Mouse (Mus musculus) lung, postnatal 10 days (tissue): ENCODE data around the gene Slpi.

Experiments used
- DNase-seq: peaks from one replicate; pipeline ENCODE4 v3.0.0; 2021

Gene Slpi

GRCm38 (mm10) chr2:164419489-164419888, 30.6 kb upstream of the Slpi start:
- no peak for DNase-seq

GRCm38 (mm10) chr2:164418308-164418875, 29.5 kb upstream of the Slpi start:
- no peak for DNase-seq

- peak; percentile 62 for DNase-seq
Measured at GRCm38 (mm10) chr2:164417198-164417597, 28.3 kb upstream of the Slpi start.

- no peak for DNase-seq
Measured at GRCm38 (mm10) chr2:164414581-164414980, 25.7 kb upstream of the Slpi start.

- no peak for DNase-seq
Measured at GRCm38 (mm10) chr2:164414167-164414566, 25.3 kb upstream of the Slpi start.

- peak; percentile 81 for DNase-seq
Measured at GRCm38 (mm10) chr2:164407708-164408107, 18.8 kb upstream of the Slpi start.

GRCm38 (mm10) chr2:164405519-164405918, 16.6 kb upstream of the Slpi start:
- DNase-seq, result peak; percentile 47

- DNase-seq, result no peak
Measured at GRCm38 (mm10) chr2:164405060-164405459, 16.2 kb upstream of the Slpi start, which contains the start of gene Matn4. Matn4 (minus strand) TSS chr2:164405160.

GRCm38 (mm10) chr2:164404082-164404990, 15.4 kb upstream of the Slpi start:
- DNase-seq, result peak; percentile 86

GRCm38 (mm10) chr2:164403396-164404081, 14.6 kb upstream of the Slpi start:
- DNase-seq, result peak; percentile 64

- DNase-seq, result peak; percentile 87
Measured at GRCm38 (mm10) chr2:164402906-164403305, 14.0 kb upstream of the Slpi start, which contains the start of gene Rbpjl. Rbpjl (plus strand) TSS chr2:164403141.

GRCm38 (mm10) chr2:164396911-164397310, 8.0 kb upstream of the Slpi start:
- DNase-seq, result no peak

- DNase-seq, result no peak
Measured at GRCm38 (mm10) chr2:164396076-164396475, 7.2 kb upstream of the Slpi start.

- DNase-seq, result no peak
Measured at GRCm38 (mm10) chr2:164393126-164393525, 4.2 kb upstream of the Slpi start.

GRCm38 (mm10) chr2:164389499-164389898, 604 bp upstream of the Slpi start:
- peak; percentile 91 for DNase-seq

GRCm38 (mm10) chr2:164386953-164387352, 1.9 kb downstream of the Slpi start:
- peak; percentile 61 for DNase-seq

GRCm38 (mm10) chr2:164385927-164386763, 2.8 kb downstream of the Slpi start:
- peak; percentile 25 for DNase-seq

GRCm38 (mm10) chr2:164383656-164384399, 5.1 kb downstream of the Slpi start:
- no peak for DNase-seq

- DNase-seq, result no peak
Measured at GRCm38 (mm10) chr2:164382971-164383370, 5.9 kb downstream of the Slpi start.

GRCm38 (mm10) chr2:164381726-164382125, 7.2 kb downstream of the Slpi start:
- DNase-seq, result no peak
